Mouse (Mus musculus) midbrain, embryonic 13.5 days (tissue): ENCODE results near the gene Atp8b4. TPM values are rescaled to one million over a fixed set of nuclear protein-coding genes. Genes with fewer than 3 reads are reported as not detected.

ENCODE experiments used
- ATAC-seq: fragments of 200-750 bp; cut with Nextera tagmentation; 2 replicates; pipeline ENCODE4 v1.8.0; 2017; ENCODE audit warnings: mild to moderate bottlenecking, moderate TSS enrichment, moderate library complexity
- H3K27ac ChIP-seq: fragments of 300-500 bp; sonication (generic); 2 replicates; pipeline ENCODE4 v1.5.1; 2015; ENCODE audit warnings: inconsistent platforms, mild to moderate bottlenecking, moderate library complexity
- H3K27me3 ChIP-seq: fragments of 300-500 bp; sonication (generic); 2 replicates; pipeline ENCODE4 v1.6.1; 2015; ENCODE audit warnings: mild to moderate bottlenecking, inconsistent platforms
- H3K36me3 ChIP-seq: fragments of 300-500 bp; sonication (generic); 2 replicates; pipeline ENCODE4 v1.6.1; 2015; ENCODE audit warnings: mild to moderate bottlenecking, inconsistent platforms
- H3K4me1 ChIP-seq: fragments of 300-500 bp; sonication (generic); replicated peaks from 2 replicates; pipeline ENCODE4 v1.6.1; 2015; ENCODE audit warnings: inconsistent platforms
- H3K4me2 ChIP-seq: fragments of 300-500 bp; sonication (generic); replicated peaks from 2 replicates; pipeline ENCODE4 v1.6.1; 2015; ENCODE audit warnings: moderate library complexity, mild to moderate bottlenecking, inconsistent platforms
- H3K4me3 ChIP-seq: fragments of 300-500 bp; sonication (generic); replicated peaks from 2 replicates; pipeline ENCODE4 v1.5.1; 2015; ENCODE audit warnings: mild to moderate bottlenecking, inconsistent platforms
- H3K9ac ChIP-seq: fragments of 300-500 bp; sonication (generic); replicated peaks from 2 replicates; pipeline ENCODE4 v1.6.1; 2015; ENCODE audit warnings: mild to moderate bottlenecking, inconsistent platforms
- H3K9me3 ChIP-seq: fragments of 300-500 bp; sonication (generic); 2 replicates; pipeline ENCODE4 v1.6.1; 2016; ENCODE audit warnings: mild to moderate bottlenecking, inconsistent platforms
- WGBS: fragments of 180-500 bp; shearing (Covaris S2); methylation state at CpG from one replicate; pipeline ENCODE4 v1.1.7; 2015; 5-methylcytosine and 5-hydroxymethylcytosine counted together
- polyA plus RNA-seq: library from polyadenylated mRNA; unstranded; fragments of >200 nt; fragmentation: Nextera tagmentation; extraction: Ambion mirVana; gene quantifications from 2 replicates; pipeline ENCODE4 v1.2.1, GENCODE M21; 2015

Atp8b4 gene
- polyA plus RNA-seq, 1 experiment from 2014 or later = not detected

GRCm38 (mm10) chr2:126493306-126493705 lies 7.2 kb downstream of the Atp8b4 start:
- Histone ChIP-seq H3K36me3 (no peaks in the 10 kb centered on the region), H3K9me3 (no peaks in the 10 kb centered on the region), H3K27me3 (no peaks in the 10 kb centered on the region), H3K27ac (no peak overlapping the region), H3K4me3 (no peak overlapping the region), H3K4me2 (no peak overlapping the region), H3K9ac (no peak overlapping the region), H3K4me1 (peaks cover 8% of the 10 kb centered on the region; the same call in 1 of the 2 replicates)
- 84% methylated on average over 8 of the region's 8 CpGs for WGBS
- ATAC-seq = no peak

DNA sequence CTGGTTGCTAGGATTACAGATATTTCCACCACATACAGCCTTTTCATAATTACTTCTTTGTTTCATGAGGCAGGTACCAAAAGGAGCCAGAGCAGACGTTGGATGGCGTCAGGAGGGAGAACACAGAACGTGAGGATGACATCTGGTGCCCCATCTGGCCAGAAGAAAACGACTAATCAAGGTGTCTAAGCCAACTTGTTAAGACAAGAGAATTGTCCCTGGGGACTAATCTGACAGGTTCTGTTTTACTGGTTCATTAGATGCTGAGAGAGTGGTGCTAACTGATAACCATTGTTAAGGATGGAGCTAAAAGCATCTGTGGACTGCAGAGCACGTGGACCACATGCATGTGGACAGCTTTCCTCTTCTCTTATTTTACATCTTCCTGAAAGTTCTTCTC lies 7.8 kb downstream of the Atp8b4 start:
- Histone ChIP-seq H3K9ac (no peak overlapping the region), H3K4me3 (no peak overlapping the region), H3K27me3 (no peaks in the 10 kb centered on the region), H3K36me3 (no peaks in the 10 kb centered on the region), H3K4me2 (no peak overlapping the region), H3K9me3 (no peaks in the 10 kb centered on the region), H3K4me1 (peaks cover 8% of the 10 kb centered on the region; the same call in 1 of the 2 replicates), H3K27ac (no peak overlapping the region)
- no peak for ATAC-seq
- 56% methylated on average over 5 of the region's 5 CpGs for WGBS

- peaks cover 8% of the 10 kb centered on the region; the same call in 1 of the 2 replicates for H3K4me1 ChIP-seq
- no peak for ATAC-seq
- H3K4me2 ChIP-seq = no peak overlapping the region
- H3K9me3 ChIP-seq = no peaks in the 10 kb centered on the region
- H3K9ac ChIP-seq = no peak overlapping the region
- no peaks in the 10 kb centered on the region for H3K27me3 ChIP-seq
- 87% methylated on average over 4 of the region's 4 CpGs for WGBS
- no peak overlapping the region for H3K27ac ChIP-seq
- no peak overlapping the region for H3K4me3 ChIP-seq
- H3K36me3 ChIP-seq = no peaks in the 10 kb centered on the region
These were observed 9.0 kb downstream of the Atp8b4 start for GRCm38 (mm10) chr2:126491446-126491845.

- Histone ChIP-seq H3K4me3 (no peak overlapping the region), H3K4me2 (no peak overlapping the region), H3K27ac (no peak overlapping the region), H3K9me3 (no peaks in the 10 kb centered on the region), H3K9ac (no peak overlapping the region), H3K4me1 (peaks cover 5% of the 10 kb centered on the region; the same call in 1 of the 2 replicates), H3K36me3 (no peaks in the 10 kb centered on the region), H3K27me3 (no peaks in the 10 kb centered on the region)
- WGBS = 88% methylated on average over 9 of the region's 9 CpGs
- ATAC-seq = no peak
These were observed 9.9 kb downstream of the Atp8b4 start for GRCm38 (mm10) chr2:126490573-126490972.

- Histone ChIP-seq H3K4me3 (no peak overlapping the region), H3K27ac (no peak overlapping the region), H3K36me3 (no peaks in the 10 kb centered on the region), H3K9me3 (no peaks in the 10 kb centered on the region), H3K9ac (no peak overlapping the region), H3K27me3 (no peaks in the 10 kb centered on the region), H3K4me2 (no peak overlapping the region), H3K4me1 (no peaks in the 10 kb centered on the region)
- WGBS = 89% methylated on average over 11 of the region's 11 CpGs
- no peak for ATAC-seq
These were observed 15.0 kb downstream of the Atp8b4 start for GRCm38 (mm10) chr2:126485262-126486017.

DNA sequence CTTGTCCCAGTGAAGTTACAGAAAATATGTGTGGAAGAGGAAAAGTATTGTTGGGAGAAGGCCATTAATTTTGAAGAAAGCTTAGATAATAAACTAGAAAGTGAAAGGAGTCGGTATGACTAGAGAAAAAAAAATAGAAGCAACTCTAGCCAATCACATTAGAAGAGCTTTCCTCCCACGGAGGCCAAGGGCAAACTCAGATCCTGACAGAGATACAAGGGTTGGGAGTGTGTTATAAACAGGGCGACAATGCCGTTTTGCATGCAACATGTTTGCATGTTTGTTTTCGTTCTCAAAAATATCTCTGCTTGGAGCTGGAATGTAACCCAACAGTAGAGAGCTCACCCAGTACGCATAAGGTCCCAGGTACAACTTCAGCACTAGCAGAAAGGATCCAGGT lies 17.1 kb downstream of the Atp8b4 start:
- Histone ChIP-seq H3K4me1 (no peaks in the 10 kb centered on the region), H3K9ac (no peak overlapping the region), H3K9me3 (no peaks in the 10 kb centered on the region), H3K4me3 (no peak overlapping the region), H3K36me3 (no peaks in the 10 kb centered on the region), H3K27ac (no peak overlapping the region), H3K4me2 (no peak overlapping the region), H3K27me3 (no peaks in the 10 kb centered on the region)
- WGBS = 83% methylated on average over 6 of the region's 6 CpGs
- no peak for ATAC-seq

- H3K4me2 ChIP-seq = no peak overlapping the region
- H3K36me3 ChIP-seq = no peaks in the 10 kb centered on the region
- H3K4me1 ChIP-seq = no peaks in the 10 kb centered on the region
- H3K9ac ChIP-seq = no peak overlapping the region
- H3K9me3 ChIP-seq = no peaks in the 10 kb centered on the region
- no peak overlapping the region for H3K27ac ChIP-seq
- 94% methylated on average over 7 of the region's 7 CpGs for WGBS
- no peaks in the 10 kb centered on the region for H3K27me3 ChIP-seq
- no peak for ATAC-seq
- no peak overlapping the region for H3K4me3 ChIP-seq
These were observed 22.9 kb downstream of the Atp8b4 start for GRCm38 (mm10) chr2:126477556-126477955.

GRCm38 (mm10) chr2:126475681-126476410 lies 24.6 kb downstream of the Atp8b4 start:
- ATAC-seq = no peak
- Histone ChIP-seq H3K27ac (no peak overlapping the region), H3K9ac (no peak overlapping the region), H3K36me3 (no peaks in the 10 kb centered on the region), H3K9me3 (no peaks in the 10 kb centered on the region), H3K4me3 (no peak overlapping the region), H3K27me3 (no peaks in the 10 kb centered on the region), H3K4me2 (no peak overlapping the region), H3K4me1 (no peaks in the 10 kb centered on the region)
- 89% methylated on average over 11 of the region's 11 CpGs for WGBS

DNA sequence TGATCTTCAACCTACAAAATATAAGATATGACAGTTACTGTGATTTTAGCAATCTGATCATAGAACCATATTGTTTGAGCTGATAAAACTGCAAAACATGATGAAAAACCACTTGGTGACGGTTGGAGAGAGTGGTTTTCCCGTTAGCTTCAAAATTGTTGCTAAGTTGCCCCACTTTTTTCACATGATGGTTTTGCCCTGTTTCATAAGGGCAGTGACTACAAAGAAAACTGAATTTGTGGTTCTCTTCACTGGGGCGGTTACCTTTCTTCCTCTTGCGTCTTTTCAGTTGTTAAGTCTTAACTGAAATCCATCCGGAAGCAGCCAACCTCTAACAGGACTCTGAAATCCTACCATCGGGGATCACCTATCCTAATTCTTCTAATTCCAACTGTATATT lies 26.5 kb downstream of the Atp8b4 start:
- no peak for ATAC-seq
- Histone ChIP-seq H3K4me3 (no peak overlapping the region), H3K9me3 (no peaks in the 10 kb centered on the region), H3K4me2 (no peak overlapping the region), H3K27ac (no peak overlapping the region), H3K27me3 (no peaks in the 10 kb centered on the region), H3K9ac (no peak overlapping the region), H3K36me3 (no peaks in the 10 kb centered on the region), H3K4me1 (no peaks in the 10 kb centered on the region)
- 88% methylated on average over 6 of the region's 6 CpGs for WGBS

DNA sequence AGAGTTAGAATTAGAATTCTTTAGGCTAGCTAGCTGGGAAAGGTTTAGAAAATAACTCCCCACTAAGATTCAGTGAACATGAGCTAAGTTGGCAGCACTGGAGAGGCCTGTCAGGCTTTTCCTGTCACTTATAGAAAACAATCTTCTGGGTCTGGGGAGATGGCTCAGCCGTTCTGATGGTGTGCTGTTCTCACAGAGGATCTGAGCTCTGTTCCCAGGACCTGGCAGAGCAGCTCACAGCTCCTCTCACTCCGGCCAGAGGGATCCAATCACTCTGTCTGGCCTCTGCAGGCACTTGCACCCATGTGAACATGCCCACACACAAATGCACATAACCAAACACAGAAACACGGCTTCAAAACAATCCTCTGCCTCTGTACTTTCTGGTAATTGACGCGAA lies 27.6 kb downstream of the Atp8b4 start:
- Histone ChIP-seq H3K27me3 (no peaks in the 10 kb centered on the region), H3K9ac (no peak overlapping the region), H3K4me1 (no peaks in the 10 kb centered on the region), H3K4me2 (no peak overlapping the region), H3K27ac (no peak overlapping the region), H3K36me3 (no peaks in the 10 kb centered on the region), H3K9me3 (no peaks in the 10 kb centered on the region), H3K4me3 (no peak overlapping the region)
- no peak for ATAC-seq
- WGBS = 79% methylated on average over 5 of the region's 5 CpGs

GRCm38 (mm10) chr2:126467790-126468189 lies 32.7 kb downstream of the Atp8b4 start:
- Histone ChIP-seq H3K4me3 (no peak overlapping the region), H3K4me1 (no peaks in the 10 kb centered on the region), H3K9me3 (no peaks in the 10 kb centered on the region), H3K27ac (no peak overlapping the region), H3K36me3 (no peaks in the 10 kb centered on the region), H3K27me3 (no peaks in the 10 kb centered on the region), H3K9ac (no peak overlapping the region), H3K4me2 (no peak overlapping the region)
- ATAC-seq = no peak
- WGBS = 83% methylated on average over 4 of the region's 4 CpGs

DNA sequence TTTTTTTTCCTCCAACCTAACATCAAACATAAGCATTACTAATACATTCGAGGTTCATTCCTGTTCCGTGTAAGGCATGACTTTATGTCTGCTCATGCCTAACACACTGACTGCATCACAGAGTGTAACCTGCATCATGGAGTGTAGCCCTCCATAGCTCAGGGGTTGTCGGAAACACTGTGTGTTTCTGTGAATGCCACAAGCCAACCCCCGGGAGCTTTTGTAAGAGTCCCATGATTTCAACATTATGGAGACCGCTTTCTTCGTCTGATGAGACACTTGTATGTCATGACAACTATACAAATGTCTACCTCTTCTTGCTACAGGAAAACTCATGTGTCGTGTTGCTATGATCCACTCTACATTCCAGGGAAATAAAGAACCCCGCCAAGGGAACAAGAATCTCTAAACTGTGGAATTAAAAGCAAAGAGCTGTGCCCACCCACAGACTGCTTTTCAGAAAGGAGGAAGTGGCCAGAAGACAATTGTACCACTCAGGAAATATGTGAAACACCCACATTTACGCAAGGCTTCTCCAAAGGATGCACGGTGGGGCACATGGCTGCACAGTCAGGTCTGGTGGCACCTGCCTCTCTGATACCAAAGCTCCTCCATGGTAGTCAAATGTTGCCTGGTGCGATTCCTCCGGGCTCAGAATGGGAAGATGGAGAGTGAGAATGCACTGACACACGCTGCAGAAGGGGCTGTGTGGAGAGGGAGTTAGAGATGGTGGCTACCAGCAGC lies 33.9 kb downstream of the Atp8b4 start:
- no peak for ATAC-seq
- no peak overlapping the region for H3K27ac ChIP-seq
- no peak overlapping the region for H3K4me3 ChIP-seq
- no peaks in the 10 kb centered on the region for H3K36me3 ChIP-seq
- WGBS = 88% methylated on average over 13 of the region's 13 CpGs
- H3K27me3 ChIP-seq = no peaks in the 10 kb centered on the region
- no peak overlapping the region for H3K9ac ChIP-seq
- H3K4me2 ChIP-seq = no peak overlapping the region
- no peaks in the 10 kb centered on the region for H3K4me1 ChIP-seq
- H3K9me3 ChIP-seq = no peaks in the 10 kb centered on the region
